Mouse (Mus musculus) stomach, postnatal 0 days (tissue): ENCODE data around the gene Rgs9bp.

Experiments used
- CTCF ChIP-seq: IDR thresholded peaks from 2 replicates; pipeline ENCODE4 v1.5.1; 2016; ENCODE audit warnings: antibody characterized with exemption, low read depth, mild to moderate bottlenecking, moderate library complexity
- EP300 ChIP-seq: optimal IDR thresholded peaks from 2 replicates; pipeline ENCODE3; 2016; ENCODE audit warnings: antibody characterized with exemption

- TF ChIP-seq CTCF (no peak), EP300 (no peak)
Observed at GRCm38 (mm10) chr7:35584786-35585190, 594 bp downstream of the Rgs9bp start.
